Mouse (Mus musculus): ENCODE data around the gene Scnn1g. TPM values are rescaled to one million over a fixed set of nuclear protein-coding genes. Genes with fewer than 3 reads are reported as not detected.

The Scnn1g gene
- polyA plus RNA-seq, 1 experiment from 2014 or later, result 0.15 TPM

DNA sequence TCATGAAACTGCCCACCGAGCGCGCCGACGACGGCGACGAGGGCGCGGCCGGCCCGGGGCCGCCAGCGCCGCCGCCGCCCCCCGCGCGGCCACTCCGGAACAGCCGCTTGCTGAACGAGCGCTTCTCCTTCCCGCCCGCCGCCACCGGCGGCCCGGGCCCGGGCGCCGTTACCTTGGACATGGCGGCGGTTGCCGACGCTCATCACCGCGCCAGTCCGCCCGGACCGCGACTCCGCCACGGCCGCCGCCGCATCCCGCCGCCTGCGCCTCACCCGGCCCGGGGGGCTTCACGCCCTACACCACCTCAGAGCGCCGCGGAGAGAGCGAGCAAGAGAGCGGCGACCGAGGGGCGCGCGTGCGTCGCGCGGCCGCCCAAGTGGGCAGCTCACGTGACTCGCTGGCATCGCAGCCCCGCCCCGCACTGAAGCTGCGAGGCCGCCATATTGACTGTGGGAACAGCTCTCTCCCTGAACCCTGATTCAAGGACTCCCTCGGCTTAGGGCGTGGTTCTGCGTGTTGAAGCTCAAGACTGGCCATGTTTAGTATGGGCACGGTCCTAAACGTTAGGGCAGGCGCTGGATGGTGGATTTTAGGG, 27.1 kb upstream of the Scnn1g start, which contains the start of gene Usp31:
Gene Usp31, minus strand, starts transcription at position 181 of the 595 bp plus-strand sequence.
- peak within 1 kb of the TSS; percentile 74 for H3K27ac ChIP-seq (replicated peaks)
- H3K4me3 ChIP-seq, result peak within 1 kb of the TSS; percentile 88
- H3K9me3 ChIP-seq, result no peaks in the 10 kb centered on the region
- peak within 1 kb of the TSS; percentile 89 for H3K9ac ChIP-seq
- under 1% methylated on average over 51 of the region's 82 CpGs for whole genome bisulfite sequencing
- H3K36me3 ChIP-seq, result peaks cover 5% of the 10 kb centered on the region; the same call in 1 of the 2 replicates
- peaks cover 20% of the 10 kb centered on the region for H3K27me3 ChIP-seq (replicated peaks)
- H3K4me1 ChIP-seq, result peaks cover 39% of the 10 kb centered on the region
- peak within 1 kb of the TSS; percentile 99 for H3K4me2 ChIP-seq
- ATAC-seq (ENCODE audit: extremely low read depth, insufficient number of reproducible peaks, low FRiP score, low TSS enrichment), result peak; percentile 98

DNA sequence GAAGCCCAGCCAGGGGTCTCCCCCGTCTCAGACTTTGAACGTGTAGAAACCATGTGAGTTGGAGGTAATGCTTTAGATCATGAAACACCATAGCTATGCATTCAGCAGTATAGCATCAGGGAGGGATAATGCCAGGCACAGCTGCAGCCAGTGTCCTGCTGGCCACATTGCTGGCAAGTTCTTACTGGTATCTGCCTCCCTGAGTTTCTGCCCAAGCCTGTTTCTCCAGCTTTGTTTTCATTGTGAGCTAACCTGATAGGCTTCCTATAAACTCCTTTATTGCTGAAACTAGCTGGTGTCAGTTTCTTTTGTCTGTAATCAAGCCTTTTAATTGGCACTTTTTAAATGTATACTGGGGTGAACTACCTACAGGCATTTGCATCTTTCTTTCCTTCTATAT, 23.1 kb upstream of the Scnn1g start:
- WGBS, result 34% methylated on average over 2 of the region's 2 CpGs
- no peak overlapping the region for H3K27ac ChIP-seq (replicated peaks)
- no peaks in the 10 kb centered on the region for H3K9me3 ChIP-seq
- ATAC-seq (ENCODE audit: extremely low read depth, insufficient number of reproducible peaks, low FRiP score, low TSS enrichment), result no peak
- peaks cover 31% of the 10 kb centered on the region for H3K27me3 ChIP-seq (replicated peaks)
- H3K36me3 ChIP-seq, result no peaks in the 10 kb centered on the region
- no peak overlapping the region for H3K4me3 ChIP-seq
- H3K4me1 ChIP-seq, result peaks cover 3% of the 10 kb centered on the region
- H3K4me2 ChIP-seq, result no peak overlapping the region
- H3K9ac ChIP-seq, result no peak overlapping the region

DNA sequence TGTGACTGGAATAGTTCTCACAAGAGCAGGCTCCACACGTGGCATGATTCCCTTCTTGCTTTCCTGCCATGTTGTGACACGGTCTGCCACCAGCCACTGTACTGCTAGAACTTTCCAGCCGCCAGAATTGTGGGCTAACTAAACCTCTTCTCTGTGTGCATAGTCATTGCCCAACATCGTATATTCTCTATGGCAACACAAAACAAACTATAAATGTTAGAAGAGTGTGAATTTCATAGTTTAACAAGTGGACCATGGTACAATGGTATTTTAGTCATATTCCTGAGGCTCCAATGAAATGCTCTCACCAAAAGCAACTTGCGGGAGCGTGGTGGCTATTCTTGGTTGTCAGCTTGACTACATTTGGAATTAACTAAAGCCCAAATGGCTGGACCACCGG, 17.2 kb upstream of the Scnn1g start:
- H3K4me3 ChIP-seq, result no peak overlapping the region
- no peak overlapping the region for H3K27ac ChIP-seq (replicated peaks)
- WGBS, result 71% methylated on average over 7 of the region's 7 CpGs
- no peaks in the 10 kb centered on the region for H3K36me3 ChIP-seq
- ATAC-seq (ENCODE audit: extremely low read depth, insufficient number of reproducible peaks, low FRiP score, low TSS enrichment), result no peak
- no peaks in the 10 kb centered on the region for H3K4me1 ChIP-seq
- no peaks in the 10 kb centered on the region for H3K9me3 ChIP-seq
- H3K9ac ChIP-seq, result no peak overlapping the region
- H3K27me3 ChIP-seq (replicated peaks), result peaks cover 13% of the 10 kb centered on the region
- H3K4me2 ChIP-seq, result no peak overlapping the region

DNA sequence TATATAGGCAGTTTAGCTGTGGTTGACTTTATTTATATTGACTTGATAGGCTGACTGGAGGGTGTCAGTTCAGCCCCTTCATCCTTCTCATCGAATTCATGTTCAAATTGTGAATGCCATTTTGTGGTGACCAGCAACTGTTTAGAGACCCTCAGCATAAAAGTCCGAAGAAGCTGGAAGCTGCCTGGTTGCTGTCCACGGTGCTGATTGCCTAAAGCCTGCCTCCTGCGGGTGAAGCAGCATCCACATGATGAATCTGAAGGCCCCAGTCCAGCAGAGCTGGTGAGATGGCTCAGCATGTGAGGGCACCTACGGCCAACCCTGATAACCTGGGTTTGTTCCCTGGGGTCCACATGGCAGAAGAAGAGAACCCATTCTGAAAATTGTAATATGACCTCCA, 4.1 kb upstream of the Scnn1g start:
- H3K4me1 ChIP-seq, result peaks cover 10% of the 10 kb centered on the region
- no peaks in the 10 kb centered on the region for H3K36me3 ChIP-seq
- H3K9ac ChIP-seq, result no peak overlapping the region
- WGBS, result 11% methylated on average over 5 of the region's 5 CpGs
- H3K4me2 ChIP-seq, result no peak overlapping the region
- H3K4me3 ChIP-seq, result no peak overlapping the region
- peaks cover 24% of the 10 kb centered on the region for H3K27me3 ChIP-seq (replicated peaks)
- H3K9me3 ChIP-seq, result no peaks in the 10 kb centered on the region
- no peak for ATAC-seq (ENCODE audit: extremely low read depth, insufficient number of reproducible peaks, low FRiP score, low TSS enrichment)
- H3K27ac ChIP-seq (replicated peaks), result no peak overlapping the region

DNA sequence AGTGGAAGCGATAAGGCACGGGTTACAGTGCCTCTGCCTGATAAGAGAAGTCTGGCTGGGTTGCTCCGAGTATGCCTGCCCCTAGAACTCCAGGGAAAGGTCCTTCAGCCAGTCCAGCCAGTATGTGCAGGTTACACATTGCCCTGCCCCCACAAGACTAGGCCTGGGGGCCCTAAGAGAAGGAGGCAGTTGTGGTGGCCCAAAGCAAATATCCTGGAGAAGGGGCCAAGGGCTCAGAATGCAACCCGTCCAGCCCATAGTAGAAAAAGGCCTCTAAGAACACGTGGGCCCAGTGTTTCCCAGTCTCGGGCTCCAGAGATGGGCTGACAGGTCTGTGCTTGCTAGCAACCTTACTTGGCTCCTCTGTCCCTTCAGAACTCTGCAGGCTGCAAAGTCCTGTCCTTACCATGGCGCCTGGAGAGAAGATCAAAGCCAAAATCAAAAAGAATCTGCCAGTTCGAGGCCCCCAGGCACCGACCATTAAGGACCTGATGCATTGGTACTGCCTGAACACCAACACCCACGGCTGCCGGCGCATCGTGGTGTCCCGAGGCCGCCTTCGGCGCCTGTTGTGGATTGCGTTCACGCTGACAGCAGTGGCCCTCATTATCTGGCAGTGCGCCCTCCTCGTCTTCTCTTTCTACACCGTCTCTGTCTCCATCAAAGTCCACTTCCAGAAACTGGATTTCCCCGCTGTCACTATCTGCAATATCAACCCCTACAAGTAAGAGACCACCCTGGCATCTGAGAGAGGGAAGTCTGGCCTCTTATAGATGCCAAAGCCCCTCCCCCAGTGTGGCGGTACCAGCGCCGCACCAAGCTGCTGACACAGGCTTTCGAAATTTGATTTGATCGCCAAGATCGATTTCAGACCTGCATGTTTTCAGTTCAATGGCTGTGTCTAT, 3.5 kb downstream of the Scnn1g start:
- H3K4me2 ChIP-seq, result no peak overlapping the region
- no peaks in the 10 kb centered on the region for H3K9me3 ChIP-seq
- no peak for ATAC-seq (ENCODE audit: extremely low read depth, insufficient number of reproducible peaks, low FRiP score, low TSS enrichment)
- H3K4me1 ChIP-seq, result peaks cover 19% of the 10 kb centered on the region
- H3K27me3 ChIP-seq (replicated peaks), result peaks cover 66% of the 10 kb centered on the region
- no peak overlapping the region for H3K27ac ChIP-seq (replicated peaks)
- no peaks in the 10 kb centered on the region for H3K36me3 ChIP-seq
- no peak overlapping the region for H3K9ac ChIP-seq
- no peak overlapping the region for H3K4me3 ChIP-seq
- whole genome bisulfite sequencing, result 37% methylated on average over 29 of the region's 29 CpGs

GRCm38 (mm10) chr7:121750244-121750643, 16.0 kb downstream of the Scnn1g start:
- no peak overlapping the region for H3K4me3 ChIP-seq
- H3K36me3 ChIP-seq, result no peaks in the 10 kb centered on the region
- H3K27me3 ChIP-seq (replicated peaks), result no peaks in the 10 kb centered on the region; the same call in 1 of the 2 replicates
- no peaks in the 10 kb centered on the region for H3K4me1 ChIP-seq
- no peaks in the 10 kb centered on the region for H3K9me3 ChIP-seq
- 81% methylated on average over 5 of the region's 5 CpGs for WGBS
- H3K9ac ChIP-seq, result no peak overlapping the region
- H3K4me2 ChIP-seq, result no peak overlapping the region
- no peak for ATAC-seq (ENCODE audit: extremely low read depth, insufficient number of reproducible peaks, low FRiP score, low TSS enrichment)
- H3K27ac ChIP-seq (replicated peaks), result no peak overlapping the region

DNA sequence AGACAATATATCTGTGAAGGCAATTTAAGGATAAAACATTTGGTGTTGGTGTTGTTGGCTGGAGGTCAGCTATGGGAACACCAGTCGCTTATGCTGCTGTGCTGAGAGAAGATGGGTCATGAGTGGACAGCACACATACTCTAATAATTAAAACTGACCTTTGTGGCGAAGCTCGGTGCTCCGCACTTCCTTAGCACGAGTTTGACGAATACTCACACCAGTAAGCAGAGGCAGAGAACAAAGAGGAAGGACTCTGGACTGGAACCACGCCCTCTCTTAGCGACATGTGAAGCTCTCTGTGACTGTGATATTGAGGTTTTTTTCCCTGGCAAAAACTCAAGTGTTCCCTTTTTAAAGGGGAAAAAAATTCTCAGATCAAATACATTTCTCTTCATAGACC, 20.5 kb downstream of the Scnn1g start:
- Histone ChIP-seq H3K9me3 (no peaks in the 10 kb centered on the region), H3K36me3 (no peaks in the 10 kb centered on the region), H3K4me2 (no peak overlapping the region), H3K27ac (replicated peaks) (no peak overlapping the region), H3K9ac (no peak overlapping the region), H3K4me1 (no peaks in the 10 kb centered on the region), H3K27me3 (replicated peaks) (peaks cover 3% of the 10 kb centered on the region; the same call in 1 of the 2 replicates), H3K4me3 (no peak overlapping the region)
- 65% methylated on average over 8 of the region's 8 CpGs for WGBS
- ATAC-seq (ENCODE audit: extremely low read depth, insufficient number of reproducible peaks, low FRiP score, low TSS enrichment), result no peak

DNA sequence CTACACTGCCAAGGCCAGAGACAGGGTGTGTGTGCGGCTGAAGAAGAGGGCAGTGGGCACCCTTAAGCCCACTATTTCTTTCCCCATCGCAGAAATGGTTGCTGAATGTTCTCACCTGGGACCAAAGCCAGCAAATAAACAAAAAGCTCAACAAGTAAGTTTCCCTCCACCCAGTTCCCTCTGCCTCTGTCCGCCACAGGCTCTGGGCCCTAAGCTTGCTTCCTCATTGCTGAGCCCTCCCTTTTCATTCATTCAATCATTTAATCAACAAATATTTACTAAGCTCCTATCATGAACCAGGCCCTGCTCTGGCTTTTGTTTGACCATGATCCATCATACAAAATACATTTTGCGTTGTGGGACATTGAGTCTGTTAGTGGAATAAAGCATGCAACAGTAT, 29.0 kb downstream of the Scnn1g start:
- H3K4me2 ChIP-seq, result no peak overlapping the region
- no peak overlapping the region for H3K4me3 ChIP-seq
- no peak overlapping the region for H3K9ac ChIP-seq
- H3K27ac ChIP-seq (replicated peaks), result no peak overlapping the region
- H3K36me3 ChIP-seq, result no peaks in the 10 kb centered on the region
- no peaks in the 10 kb centered on the region for H3K4me1 ChIP-seq
- no peaks in the 10 kb centered on the region for H3K27me3 ChIP-seq (replicated peaks)
- 81% methylated on average over 4 of the region's 4 CpGs for WGBS
- ATAC-seq (ENCODE audit: extremely low read depth, insufficient number of reproducible peaks, low FRiP score, low TSS enrichment), result no peak
- no peaks in the 10 kb centered on the region for H3K9me3 ChIP-seq

- Histone ChIP-seq H3K36me3 (no peaks in the 10 kb centered on the region), H3K4me3 (no peak overlapping the region), H3K9me3 (no peaks in the 10 kb centered on the region), H3K4me1 (no peaks in the 10 kb centered on the region), H3K27me3 (replicated peaks) (no peaks in the 10 kb centered on the region), H3K9ac (no peak overlapping the region), H3K4me2 (no peak overlapping the region), H3K27ac (replicated peaks) (no peak overlapping the region)
- 49% methylated on average over 3 of the region's 3 CpGs for WGBS
- no peak for ATAC-seq (ENCODE audit: extremely low read depth, insufficient number of reproducible peaks, low FRiP score, low TSS enrichment)
Observed at GRCm38 (mm10) chr7:121767900-121768299, 33.6 kb downstream of the Scnn1g start.

DNA sequence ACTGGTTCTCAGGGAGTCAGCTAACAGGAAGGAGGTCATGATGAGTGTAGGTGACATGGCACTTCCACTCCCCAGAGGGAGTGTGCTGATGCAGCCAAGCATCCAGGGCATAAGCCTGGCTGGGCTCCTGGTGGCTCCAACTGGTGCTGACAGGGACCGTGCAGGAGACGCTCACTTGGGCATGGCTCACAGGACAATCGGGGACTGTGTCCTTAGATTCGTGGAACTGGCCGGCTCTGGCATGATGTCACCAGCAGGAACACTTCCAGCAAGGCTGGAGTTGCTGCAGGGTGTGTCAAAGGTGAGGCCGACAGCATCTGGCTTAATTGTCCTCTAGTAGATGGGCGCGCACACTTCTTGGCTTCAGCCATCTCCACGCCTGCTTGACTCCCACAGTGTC, 34.7 kb downstream of the Scnn1g start:
- H3K9ac ChIP-seq, result no peak overlapping the region
- no peak for ATAC-seq (ENCODE audit: extremely low read depth, insufficient number of reproducible peaks, low FRiP score, low TSS enrichment)
- WGBS, result 78% methylated on average over 9 of the region's 9 CpGs
- H3K4me1 ChIP-seq, result no peaks in the 10 kb centered on the region
- no peaks in the 10 kb centered on the region for H3K36me3 ChIP-seq
- no peaks in the 10 kb centered on the region for H3K27me3 ChIP-seq (replicated peaks)
- no peak overlapping the region for H3K27ac ChIP-seq (replicated peaks)
- H3K9me3 ChIP-seq, result no peaks in the 10 kb centered on the region
- no peak overlapping the region for H3K4me3 ChIP-seq
- H3K4me2 ChIP-seq, result no peak overlapping the region

DNA sequence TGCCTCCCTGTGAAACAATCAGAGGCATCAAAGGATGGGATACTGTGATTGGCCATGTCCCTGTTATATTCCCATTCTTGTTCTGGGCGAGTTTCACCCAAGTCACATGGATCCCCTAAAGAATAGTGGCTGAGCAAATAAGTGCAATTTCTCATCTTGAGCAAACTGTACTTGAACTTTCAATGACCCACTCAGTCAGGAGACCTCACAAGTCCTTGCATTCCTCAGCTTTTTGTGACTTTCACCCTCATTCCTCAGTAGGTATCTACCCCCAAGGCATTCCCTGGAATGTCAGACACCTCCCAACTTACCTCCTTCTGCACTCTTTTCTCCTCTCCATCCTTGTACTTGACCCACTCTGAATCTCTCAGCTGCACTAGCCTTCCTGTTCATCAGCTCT, 44.3 kb downstream of the Scnn1g start:
- H3K4me3 ChIP-seq, result no peak overlapping the region
- no peaks in the 10 kb centered on the region for H3K27me3 ChIP-seq (replicated peaks)
- 50% methylated on average over 1 of the region's 1 CpGs for WGBS
- no peak overlapping the region for H3K27ac ChIP-seq (replicated peaks)
- no peaks in the 10 kb centered on the region for H3K36me3 ChIP-seq
- no peaks in the 10 kb centered on the region for H3K9me3 ChIP-seq
- H3K9ac ChIP-seq, result no peak overlapping the region
- H3K4me2 ChIP-seq, result no peak overlapping the region
- no peak for ATAC-seq (ENCODE audit: extremely low read depth, insufficient number of reproducible peaks, low FRiP score, low TSS enrichment)
- H3K4me1 ChIP-seq, result no peaks in the 10 kb centered on the region

Measured in heart, embryonic 13.5 days (tissue).